Mouse (Mus musculus): ENCODE data around the gene Gm45618.

GRCm38 (mm10) chr7:142084395-142084794 lies 36.1 kb downstream of the Gm45618 start:
- TF ChIP-seq CTCF (conservative IDR thresholded peaks at IDR 0.05; ENCODE audit: insufficient read depth, insufficient read length, low read depth, low read length) (no peak), POLR2A (IDR thresholded peaks at IDR 0.05; ENCODE audit: low read depth, low read length) (no peak)
